Mouse (Mus musculus) kidney, adult 2 months (tissue): ENCODE data around the gene Tmem151b. TPM values are rescaled to one million over a fixed set of nuclear protein-coding genes. Genes with fewer than 3 reads are reported as not detected.

Experiments used
- DNase-seq: peaks from one replicate; pipeline ENCODE4 v3.0.0; 2021
- H3K27ac ChIP-seq: fragments of 200-500 bp; 2 replicates; pipeline ENCODE4 v1.5.1; 2012; ENCODE audit warnings: low read depth, low read length, control low read depth, inconsistent platforms; ENCODE audit not compliant: insufficient read depth
- H3K27me3 ChIP-seq: fragments of 200-500 bp; replicated peaks from 2 replicates; pipeline ENCODE4 v1.6.1; 2012; ENCODE audit warnings: mild to moderate bottlenecking, moderate library complexity, low read length, inconsistent platforms; ENCODE audit not compliant: control insufficient read depth, insufficient read depth
- H3K36me3 ChIP-seq: fragments of 200-500 bp; 2 replicates; pipeline ENCODE4 v1.6.1; 2012; ENCODE audit warnings: mild to moderate bottlenecking, moderate library complexity, low read length, inconsistent platforms; ENCODE audit not compliant: control insufficient read depth, insufficient read depth
- H3K4me1 ChIP-seq: fragments of 200-500 bp; 2 replicates; pipeline ENCODE4 v1.6.1; 2011; ENCODE audit warnings: low read length; ENCODE audit not compliant: control insufficient read depth, insufficient read depth
- H3K4me3 ChIP-seq: fragments of 200-500 bp; 2 replicates; pipeline ENCODE4 v1.5.1; 2011; ENCODE audit warnings: mild to moderate bottlenecking, low read depth, low read length, control low read depth; ENCODE audit not compliant: insufficient read depth
- CTCF ChIP-seq: fragments of 200-500 bp; conservative IDR thresholded peaks from 2 replicates; pipeline ENCODE4 v1.5.1; 2011; ENCODE audit warnings: low read depth, mild to moderate bottlenecking, control low read depth, low read length, moderate library complexity, mixed read lengths; ENCODE audit not compliant: insufficient read depth, insufficient read length
- POLR2A ChIP-seq: fragments of 200-500 bp; IDR thresholded peaks from one replicate; pipeline ENCODE4 v1.6.1; 2011; ENCODE audit warnings: low read depth, low read length, control low read depth
- WGBS: fragments of 180-500 bp; shearing (Covaris S2); methylation state at CpG from one replicate; pipeline ENCODE4 v1.1.7; 2018; 5-methylcytosine and 5-hydroxymethylcytosine counted together
- polyA plus RNA-seq: library from polyadenylated mRNA; depleted of rRNA; stranded (reverse); fragments of >200 nt; gene quantifications from 2 replicates; pipeline ENCODE4 v1.2.3, GENCODE M21; 2012

Tmem151b gene
- polyA plus RNA-seq, 1 experiment = 2.1 TPM

GRCm38 (mm10) chr17:45542705-45543104, 6.8 kb downstream of the Tmem151b start:
- no peaks in the 10 kb centered on the region for H3K4me1 ChIP-seq
- no peak for TF ChIP-seq CTCF
- no peak for TF ChIP-seq POLR2A
- WGBS = 39% methylated on average over 2 of the region's 2 CpGs
- H3K27me3 ChIP-seq = no peaks in the 10 kb centered on the region
- no peak overlapping the region for H3K4me3 ChIP-seq
- no peak for DNase-seq
- H3K27ac ChIP-seq = no peak overlapping the region
- no peaks in the 10 kb centered on the region for H3K36me3 ChIP-seq

GRCm38 (mm10) chr17:45542129-45542528, 7.3 kb downstream of the Tmem151b start:
- Histone ChIP-seq H3K4me1 (no peaks in the 10 kb centered on the region), H3K27ac (no peak overlapping the region), H3K4me3 (no peak overlapping the region), H3K27me3 (no peaks in the 10 kb centered on the region), H3K36me3 (no peaks in the 10 kb centered on the region)
- no peak for TF ChIP-seq POLR2A
- TF ChIP-seq CTCF = no peak
- WGBS = 37% methylated on average over 6 of the region's 6 CpGs
- no peak for DNase-seq

GRCm38 (mm10) chr17:45539664-45540063, 9.8 kb downstream of the Tmem151b start:
- no peaks in the 10 kb centered on the region for H3K4me1 ChIP-seq
- no peaks in the 10 kb centered on the region for H3K36me3 ChIP-seq
- WGBS = 80% methylated on average over 21 of the region's 21 CpGs
- TF ChIP-seq CTCF = no peak
- no peak for TF ChIP-seq POLR2A
- H3K27me3 ChIP-seq = no peaks in the 10 kb centered on the region
- H3K27ac ChIP-seq = no peak overlapping the region
- H3K4me3 ChIP-seq = no peak overlapping the region
- no peak for DNase-seq

- no peak for DNase-seq
- no peaks in the 10 kb centered on the region for H3K36me3 ChIP-seq
- H3K27me3 ChIP-seq = no peaks in the 10 kb centered on the region
- WGBS = 55% methylated on average over 4 of the region's 4 CpGs
- no peak overlapping the region for H3K27ac ChIP-seq
- H3K4me3 ChIP-seq = no peak overlapping the region
- TF ChIP-seq CTCF (no peak), POLR2A (no peak)
- no peaks in the 10 kb centered on the region for H3K4me1 ChIP-seq
Measured at GRCm38 (mm10) chr17:45538394-45538793, 11.1 kb downstream of the Tmem151b start.

- Histone ChIP-seq H3K27ac (no peak overlapping the region), H3K4me3 (no peak overlapping the region), H3K4me1 (no peaks in the 10 kb centered on the region), H3K27me3 (no peaks in the 10 kb centered on the region), H3K36me3 (no peaks in the 10 kb centered on the region)
- 9% methylated on average over 5 of the region's 5 CpGs for WGBS
- no peak for TF ChIP-seq POLR2A
- no peak for TF ChIP-seq CTCF
- no peak for DNase-seq
Measured at GRCm38 (mm10) chr17:45536264-45536663, 13.2 kb downstream of the Tmem151b start.

GRCm38 (mm10) chr17:45532896-45533295, 16.6 kb downstream of the Tmem151b start:
- Histone ChIP-seq H3K4me3 (no peak overlapping the region), H3K27ac (no peak overlapping the region), H3K4me1 (no peaks in the 10 kb centered on the region), H3K36me3 (no peaks in the 10 kb centered on the region), H3K27me3 (no peaks in the 10 kb centered on the region)
- DNase-seq = no peak
- TF ChIP-seq CTCF (no peak), POLR2A (no peak)
- 51% methylated on average over 15 of the region's 15 CpGs for WGBS

- DNase-seq = no peak
- WGBS = 47% methylated on average over 13 of the region's 13 CpGs
- H3K4me3 ChIP-seq = no peak overlapping the region
- no peak for TF ChIP-seq POLR2A
- 0 out of 2 replicates have a peak, but pooled peaks have one; percentile 8 for TF ChIP-seq CTCF
- no peaks in the 10 kb centered on the region for H3K4me1 ChIP-seq
- H3K27ac ChIP-seq = no peak overlapping the region
- H3K36me3 ChIP-seq = no peaks in the 10 kb centered on the region
- H3K27me3 ChIP-seq = no peaks in the 10 kb centered on the region
Measured at GRCm38 (mm10) chr17:45530346-45530782, 19.1 kb downstream of the Tmem151b start.

- H3K4me3 ChIP-seq = no peak overlapping the region
- peak; percentile 70 for DNase-seq
- no peak overlapping the region for H3K27ac ChIP-seq
- H3K36me3 ChIP-seq = no peaks in the 10 kb centered on the region
- WGBS = 24% methylated on average over 5 of the region's 5 CpGs
- no peak for TF ChIP-seq POLR2A
- no peak for TF ChIP-seq CTCF
- H3K4me1 ChIP-seq = no peaks in the 10 kb centered on the region
- no peaks in the 10 kb centered on the region for H3K27me3 ChIP-seq
Measured at GRCm38 (mm10) chr17:45526571-45526970, 22.9 kb downstream of the Tmem151b start.
